Mouse (Mus musculus): ENCODE data around the gene Sec24b. TPM values are rescaled to one million over a fixed set of nuclear protein-coding genes. Genes with fewer than 3 reads are reported as not detected.

Gene Sec24b
- total and polyA plus RNA-seq, 3 experiments, result 14.3 to 50.6 (median 31.2) TPM

DNA sequence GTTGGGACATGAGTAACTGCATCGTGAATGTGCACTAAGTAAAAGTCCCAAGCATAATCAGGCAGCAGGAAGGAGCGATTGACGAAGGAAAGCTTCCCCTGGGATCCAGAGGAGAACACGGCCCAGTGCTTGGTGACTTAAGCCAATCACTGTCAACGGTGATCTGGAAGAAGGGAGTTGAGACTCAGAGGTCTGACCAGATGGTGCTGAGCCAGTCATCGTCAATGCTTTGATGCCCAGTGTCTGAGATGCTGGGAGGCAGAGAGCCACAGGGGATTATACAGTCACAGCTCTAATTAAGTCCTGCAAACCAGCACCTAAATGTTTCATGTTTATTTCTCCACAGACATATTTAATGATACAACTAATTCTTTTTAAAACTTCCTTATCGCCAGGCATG lies 122.3 kb downstream of the Sec24b start:
- TF ChIP-seq CHD1 (IDR thresholded peaks at IDR 0.05; ENCODE audit: low read depth, low read length), result no peak
- dilution Hi-C loops (cut with MboI; ENCODE audit: extremely low pct_ligation_motif_present, extremely low pct_unique_long_range_greater_than_20kb, low sequenced_read_pairs) (no loop called here), in situ Hi-C loops (cut with MboI; ENCODE audit: low pct_ligation_motif_present, low pct_unique_long_range_greater_than_20kb, low sequenced_read_pairs) (no loop called here)
- Histone ChIP-seq H3K27me3 (replicated peaks) (no peaks in the 10 kb centered on the region), H3K27ac (ENCODE audit: insufficient read depth, low read depth) (no peak overlapping the region), H3K79me2 (replicated peaks; ENCODE audit: control insufficient read depth, extremely low read depth, insufficient read depth, poor library complexity, severe bottlenecking) (no peaks in the 10 kb centered on the region), H3K4me2 (ENCODE audit: insufficient read depth, low read depth, poor library complexity, severe bottlenecking) (no peak overlapping the region), H3K9ac (ENCODE audit: insufficient read depth, low read depth) (no peak overlapping the region), H3K4me1 (ENCODE audit: control insufficient read depth in 1 of 2, insufficient read depth in 2 of 2) (peaks cover 0 to 7% of the 10 kb centered on the region in 2 experiments; a peak in 2 of 4 replicates), H3K4me3 (replicated peaks in 1 of 3; ENCODE audit: low read depth in 2 of 3, low read length in 2 of 3, poor library complexity in 1 of 3) (no peak overlapping the region), H3K36me3 (replicated peaks in 1 of 2; ENCODE audit: control insufficient read depth in 1 of 2, insufficient read depth in 1 of 2, low read length in 1 of 2) (no peaks in the 10 kb centered on the region), H3K9me3 (replicated peaks; ENCODE audit: low read length) (no peaks in the 10 kb centered on the region)
- no peak for DNase-seq (ENCODE audit: extremely low read depth)

DNA sequence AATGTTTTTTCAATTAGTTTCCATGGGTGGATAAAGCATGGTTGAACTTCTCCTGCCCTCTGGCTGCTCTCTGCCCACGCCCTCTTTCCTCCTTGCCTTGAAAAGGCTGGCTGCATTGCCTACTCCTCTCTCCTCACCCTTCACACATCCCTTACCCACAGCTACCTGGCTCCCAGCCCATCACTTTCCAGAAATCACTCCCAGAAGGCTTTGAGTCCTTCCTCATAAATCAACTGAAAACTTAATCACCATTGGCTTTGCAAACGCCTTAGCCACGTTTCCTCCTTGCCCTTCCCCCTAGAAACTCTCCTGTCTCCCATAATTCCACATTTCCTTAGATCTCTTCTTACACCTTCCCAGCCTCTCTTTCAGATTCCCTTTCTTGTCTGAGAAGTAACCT lies 123.5 kb downstream of the Sec24b start:
- Histone ChIP-seq H3K27ac (ENCODE audit: insufficient read depth, low read depth) (no peak overlapping the region), H3K36me3 (replicated peaks in 1 of 2; ENCODE audit: control insufficient read depth in 1 of 2, insufficient read depth in 1 of 2, low read length in 1 of 2) (no peaks in the 10 kb centered on the region), H3K9ac (ENCODE audit: insufficient read depth, low read depth) (no peak overlapping the region), H3K9me3 (replicated peaks; ENCODE audit: low read length) (no peaks in the 10 kb centered on the region), H3K27me3 (replicated peaks) (no peaks in the 10 kb centered on the region), H3K4me3 (replicated peaks in 1 of 3; ENCODE audit: low read depth in 2 of 3, low read length in 2 of 3, poor library complexity in 1 of 3) (no peak overlapping the region), H3K4me1 (ENCODE audit: control insufficient read depth in 1 of 2, insufficient read depth in 2 of 2) (peaks cover 0 to 7% of the 10 kb centered on the region in 2 experiments; a peak in 2 of 4 replicates), H3K79me2 (replicated peaks; ENCODE audit: control insufficient read depth, extremely low read depth, insufficient read depth, poor library complexity, severe bottlenecking) (no peaks in the 10 kb centered on the region), H3K4me2 (ENCODE audit: insufficient read depth, low read depth, poor library complexity, severe bottlenecking) (no peak overlapping the region)
- in situ Hi-C loops (cut with MboI; ENCODE audit: low pct_ligation_motif_present, low pct_unique_long_range_greater_than_20kb, low sequenced_read_pairs), result no loop called here
- dilution Hi-C loops (cut with MboI; ENCODE audit: extremely low pct_ligation_motif_present, extremely low pct_unique_long_range_greater_than_20kb, low sequenced_read_pairs), result no loop called here
- DNase-seq (ENCODE audit: extremely low read depth), result no peak
- TF ChIP-seq JUND (conservative IDR thresholded peaks at IDR 0.05; ENCODE audit: low read depth, low read length) (no peak), CHD1 (IDR thresholded peaks at IDR 0.05; ENCODE audit: low read depth, low read length) (no peak), UBTF (IDR thresholded peaks at IDR 0.05; ENCODE audit: low read depth, low read length) (no peak), TBP (conservative IDR thresholded peaks at IDR 0.05; ENCODE audit: low read depth, low read length) (no peak), TCF12 (IDR thresholded peaks at IDR 0.05; ENCODE audit: low read depth, low read length) (no peak), MAFK (IDR thresholded peaks at IDR 0.05; ENCODE audit: insufficient replicate concordance, low read length) (no peak), JUN (IDR thresholded peaks at IDR 0.05; ENCODE audit: insufficient read depth, low read depth, low read length) (no peak), MAZ (IDR thresholded peaks at IDR 0.05; ENCODE audit: low read depth, low read length) (no peak), NRF1 (IDR thresholded peaks at IDR 0.05; ENCODE audit: low read depth, low read length) (no peak), IRF4 (IDR thresholded peaks at IDR 0.05; ENCODE audit: low read depth, low read length) (no peak), ELF1 (IDR thresholded peaks at IDR 0.05; ENCODE audit: low read depth, low read length) (no peak), RAD21 (IDR thresholded peaks at IDR 0.05; ENCODE audit: low read depth, low read length) (no peak), HCFC1 (IDR thresholded peaks at IDR 0.05; ENCODE audit: low read depth, low read length) (no peak), NELFE (IDR thresholded peaks at IDR 0.05; ENCODE audit: low read depth, low read length) (no peak), MAX (IDR thresholded peaks at IDR 0.05; ENCODE audit: low read length) (no peak), GABPA (IDR thresholded peaks at IDR 0.05; ENCODE audit: insufficient replicate concordance, low read depth, low read length) (no peak), BHLHE40 (IDR thresholded peaks at IDR 0.05; ENCODE audit: low read depth, low read length) (no peak), PAX5 (IDR thresholded peaks at IDR 0.05; ENCODE audit: low read length) (no peak)
